Mouse (Mus musculus) testis, adult 2 months (tissue): ENCODE measurements at regions not wholly inside any gene's neighbourhood (a gene's known extent, or its start where the extent isn't known, plus 50 kb on each side); places are given as distances from the start of the nearest gene placed in this dataset.

Experiments used
- CTCF ChIP-seq: fragments of 200-500 bp; IDR thresholded peaks from 2 replicates; pipeline ENCODE4 v1.5.1; 2012; ENCODE audit warnings: low read depth, mild to moderate bottlenecking, inconsistent platforms, low read length, moderate library complexity; ENCODE audit not compliant: control insufficient read depth, insufficient read depth, insufficient replicate concordance
- POLR2A ChIP-seq: fragments of 200-500 bp; IDR thresholded peaks from 2 replicates; pipeline ENCODE4 v1.6.1; 2012; ENCODE audit warnings: low read depth, mild to moderate bottlenecking, inconsistent platforms, low read length, moderate library complexity; ENCODE audit not compliant: control insufficient read depth

GRCm38 (mm10) chr13:104576188-104576789 lies 216.0 kb upstream of the Srek1ip1 start:
- TF ChIP-seq POLR2A = no peak
- no peak for TF ChIP-seq CTCF
